Mouse (Mus musculus): ENCODE data around the gene Tlk1. TPM values are rescaled to one million over a fixed set of nuclear protein-coding genes. Genes with fewer than 3 reads are reported as not detected.

The Tlk1 gene
- polyA plus RNA-seq, 1 experiment from 2014 or later = 27.2 TPM

GRCm38 (mm10) chr2:70751655-70752054, 73.9 kb downstream of the Tlk1 start:
- 93% methylated on average over 2 of the region's 2 CpGs for WGBS

GRCm38 (mm10) chr2:70742588-70742987, 82.9 kb downstream of the Tlk1 start:
- DNase-seq (ENCODE audit: extremely low spot score, low spot score) = no peak
- Histone ChIP-seq H3K27ac (peak overlapping the region; percentile 58), H3K27me3 (ENCODE audit: poor library complexity, severe bottlenecking) (no peaks in the 10 kb centered on the region), H3K9me3 (no peaks in the 10 kb centered on the region), H3K36me3 (replicated peaks) (peaks cover 94% of the 10 kb centered on the region), H3K4me1 (peaks cover 10% of the 10 kb centered on the region), H3K4me3 (no peak overlapping the region)
- 82% methylated on average over 2 of the region's 2 CpGs for WGBS

More at GRCm38 (mm10) chr2:70751655-70752054, 73.9 kb downstream of the Tlk1 start:
- H3K27me3 ChIP-seq (ENCODE audit: poor library complexity, severe bottlenecking) = no peaks in the 10 kb centered on the region
- H3K36me3 ChIP-seq (replicated peaks) = peaks cover 68% of the 10 kb centered on the region
- H3K27ac ChIP-seq = no peak overlapping the region
- H3K4me3 ChIP-seq = no peak overlapping the region
- no peak for DNase-seq (ENCODE audit: extremely low spot score, low spot score)
- H3K9me3 ChIP-seq = no peaks in the 10 kb centered on the region
- no peaks in the 10 kb centered on the region for H3K4me1 ChIP-seq

- whole genome bisulfite sequencing = 70% methylated on average over 5 of the region's 5 CpGs
- 0 out of 2 replicates have a peak overlapping the region, but pooled peaks have one; percentile 58 for H3K27ac ChIP-seq
- peaks cover 96% of the 10 kb centered on the region for H3K36me3 ChIP-seq (replicated peaks)
Observed at GRCm38 (mm10) chr2:70741901-70742300, 83.6 kb downstream of the Tlk1 start.

GRCm38 (mm10) chr2:70736008-70736407, 89.5 kb downstream of the Tlk1 start:
- Histone ChIP-seq H3K27ac (no peak overlapping the region), H3K27me3 (ENCODE audit: poor library complexity, severe bottlenecking) (no peaks in the 10 kb centered on the region), H3K4me3 (no peak overlapping the region), H3K4me1 (no peaks in the 10 kb centered on the region), H3K36me3 (replicated peaks) (peaks cover 96% of the 10 kb centered on the region), H3K9me3 (no peaks in the 10 kb centered on the region)
- no peak for DNase-seq (ENCODE audit: extremely low spot score, low spot score)
- 94% methylated on average over 5 of the region's 5 CpGs for WGBS

More at GRCm38 (mm10) chr2:70741901-70742300, 83.6 kb downstream of the Tlk1 start:
- no peak for DNase-seq (ENCODE audit: extremely low spot score, low spot score)
- Histone ChIP-seq H3K4me1 (peaks cover 10% of the 10 kb centered on the region), H3K9me3 (no peaks in the 10 kb centered on the region), H3K27me3 (ENCODE audit: poor library complexity, severe bottlenecking) (no peaks in the 10 kb centered on the region), H3K4me3 (no peak overlapping the region)

GRCm38 (mm10) chr2:70735534-70735933, 90.0 kb downstream of the Tlk1 start:
- Histone ChIP-seq H3K36me3 (replicated peaks) (peaks cover 95% of the 10 kb centered on the region), H3K4me3 (no peak overlapping the region), H3K4me1 (no peaks in the 10 kb centered on the region), H3K27me3 (ENCODE audit: poor library complexity, severe bottlenecking) (no peaks in the 10 kb centered on the region), H3K27ac (no peak overlapping the region), H3K9me3 (no peaks in the 10 kb centered on the region)
- no peak for DNase-seq (ENCODE audit: extremely low spot score, low spot score)
- WGBS = 92% methylated on average over 4 of the region's 4 CpGs

GRCm38 (mm10) chr2:70727089-70727488, 98.4 kb downstream of the Tlk1 start:
- 98% methylated on average over 2 of the region's 2 CpGs for WGBS
- Histone ChIP-seq H3K9me3 (no peaks in the 10 kb centered on the region), H3K4me1 (no peaks in the 10 kb centered on the region), H3K4me3 (no peak overlapping the region), H3K27ac (no peak overlapping the region), H3K36me3 (replicated peaks) (peaks cover 66% of the 10 kb centered on the region), H3K27me3 (ENCODE audit: poor library complexity, severe bottlenecking) (no peaks in the 10 kb centered on the region)
- DNase-seq (ENCODE audit: extremely low spot score, low spot score) = no peak

GRCm38 (mm10) chr2:70723610-70724243, 101.8 kb downstream of the Tlk1 start:
- no peaks in the 10 kb centered on the region for H3K4me1 ChIP-seq
- 92% methylated on average over 9 of the region's 9 CpGs for WGBS
- H3K9me3 ChIP-seq = no peaks in the 10 kb centered on the region
- H3K4me3 ChIP-seq = no peak overlapping the region
- H3K27me3 ChIP-seq (ENCODE audit: poor library complexity, severe bottlenecking) = no peaks in the 10 kb centered on the region
- H3K27ac ChIP-seq = no peak overlapping the region
- H3K36me3 ChIP-seq (replicated peaks) = peaks cover 74% of the 10 kb centered on the region
- DNase-seq (ENCODE audit: extremely low spot score, low spot score) = no peak

GRCm38 (mm10) chr2:70710878-70711277, 114.7 kb downstream of the Tlk1 start:
- 95% methylated on average over 4 of the region's 4 CpGs for WGBS
- H3K27ac ChIP-seq = no peak overlapping the region
- no peaks in the 10 kb centered on the region for H3K4me1 ChIP-seq
- H3K36me3 ChIP-seq (replicated peaks) = peaks cover 67% of the 10 kb centered on the region
- no peak overlapping the region for H3K4me3 ChIP-seq
- H3K9me3 ChIP-seq = no peaks in the 10 kb centered on the region
- no peaks in the 10 kb centered on the region for H3K27me3 ChIP-seq (ENCODE audit: poor library complexity, severe bottlenecking)
- DNase-seq (ENCODE audit: extremely low spot score, low spot score) = no peak

GRCm38 (mm10) chr2:70710236-70710635, 115.3 kb downstream of the Tlk1 start:
- WGBS = 95% methylated on average over 7 of the region's 7 CpGs

GRCm38 (mm10) chr2:70708986-70709730, 116.4 kb downstream of the Tlk1 start:
- 84% methylated on average over 13 of the region's 13 CpGs for WGBS
- no peaks in the 10 kb centered on the region for H3K27me3 ChIP-seq (ENCODE audit: poor library complexity, severe bottlenecking)
- H3K36me3 ChIP-seq (replicated peaks) = peaks cover 50% of the 10 kb centered on the region
- H3K9me3 ChIP-seq = no peaks in the 10 kb centered on the region
- H3K4me3 ChIP-seq = no peak overlapping the region
- H3K27ac ChIP-seq = no peak overlapping the region
- peaks cover 11% of the 10 kb centered on the region for H3K4me1 ChIP-seq
- no peak for DNase-seq (ENCODE audit: extremely low spot score, low spot score)

More at GRCm38 (mm10) chr2:70710236-70710635, 115.3 kb downstream of the Tlk1 start:
- Histone ChIP-seq H3K36me3 (replicated peaks) (peaks cover 61% of the 10 kb centered on the region), H3K4me3 (no peak overlapping the region), H3K27ac (no peak overlapping the region), H3K4me1 (peaks cover 2% of the 10 kb centered on the region), H3K27me3 (ENCODE audit: poor library complexity, severe bottlenecking) (no peaks in the 10 kb centered on the region), H3K9me3 (no peaks in the 10 kb centered on the region)
- DNase-seq (ENCODE audit: extremely low spot score, low spot score) = no peak

- Histone ChIP-seq H3K27me3 (ENCODE audit: poor library complexity, severe bottlenecking) (no peaks in the 10 kb centered on the region), H3K27ac (no peak overlapping the region), H3K4me3 (no peak overlapping the region), H3K36me3 (replicated peaks) (no peaks in the 10 kb centered on the region; the same call in 1 of the 2 replicates), H3K9me3 (no peaks in the 10 kb centered on the region), H3K4me1 (peaks cover 18% of the 10 kb centered on the region)
- 63% methylated on average over 5 of the region's 5 CpGs for WGBS
- DNase-seq (ENCODE audit: extremely low spot score, low spot score) = no peak
Observed at GRCm38 (mm10) chr2:70702403-70702802, 123.1 kb downstream of the Tlk1 start.

GRCm38 (mm10) chr2:70701571-70701970, 124.0 kb downstream of the Tlk1 start:
- Histone ChIP-seq H3K27me3 (ENCODE audit: poor library complexity, severe bottlenecking) (no peaks in the 10 kb centered on the region), H3K4me3 (no peak overlapping the region), H3K27ac (no peak overlapping the region), H3K36me3 (replicated peaks) (peaks cover under 1% of the 10 kb centered on the region; the same call in 1 of the 2 replicates), H3K9me3 (no peaks in the 10 kb centered on the region), H3K4me1 (peaks cover 18% of the 10 kb centered on the region)
- no peak for DNase-seq (ENCODE audit: extremely low spot score, low spot score)
- 74% methylated on average over 9 of the region's 9 CpGs for WGBS

GRCm38 (mm10) chr2:70700851-70701250, 124.7 kb downstream of the Tlk1 start:
- Histone ChIP-seq H3K27me3 (ENCODE audit: poor library complexity, severe bottlenecking) (no peaks in the 10 kb centered on the region), H3K4me3 (no peak overlapping the region), H3K9me3 (no peaks in the 10 kb centered on the region), H3K36me3 (replicated peaks) (peaks cover 4% of the 10 kb centered on the region; the same call in 1 of the 2 replicates), H3K4me1 (peaks cover 18% of the 10 kb centered on the region), H3K27ac (no peak overlapping the region)
- WGBS = 84% methylated on average over 3 of the region's 3 CpGs
- no peak for DNase-seq (ENCODE audit: extremely low spot score, low spot score)
